Mouse (Mus musculus) lung, adult 2 months (tissue): ENCODE results near the gene Tmem181a.
"Not testable (repeated sequence)": the region's sequence is repeated elsewhere in the genome, so short reads cannot be mapped to it uniquely, and the experiment has no call there.

Experiments used
- CTCF ChIP-seq: fragments of 200-500 bp; IDR thresholded peaks from 2 replicates; pipeline ENCODE4 v1.5.1; 2011; ENCODE audit warnings: mild to moderate bottlenecking, low read length, control low read depth; ENCODE audit not compliant: insufficient read depth
- POLR2A ChIP-seq: fragments of 200-500 bp; IDR thresholded peaks from 2 replicates; pipeline ENCODE4 v1.6.1; 2011; ENCODE audit warnings: low read depth, mild to moderate bottlenecking, control low read depth, low read length, borderline replicate concordance; ENCODE audit errors: extremely low read depth

DNA sequence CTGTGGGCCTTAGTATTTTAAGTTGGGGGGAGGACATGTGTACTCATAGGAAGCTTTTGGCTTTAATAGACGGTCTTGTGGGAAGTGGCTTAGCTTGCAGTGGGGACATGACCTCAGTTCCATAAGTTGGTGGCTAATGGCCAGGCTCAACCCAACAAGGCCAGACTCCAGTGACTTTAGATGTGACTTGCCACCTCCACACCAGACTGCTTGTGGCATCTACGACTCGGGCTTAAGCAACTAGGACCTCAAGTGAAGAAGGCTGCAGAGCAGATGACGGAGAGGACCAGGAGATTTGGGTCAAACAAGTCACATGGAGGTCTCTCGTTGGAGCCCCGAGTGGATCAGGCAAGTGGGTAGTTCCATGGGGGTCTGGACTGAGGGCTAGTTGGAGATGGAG, 18.0 kb downstream of the Tmem181a start:
- TF ChIP-seq POLR2A, CTCF: not testable (repeated sequence)
